Mouse (Mus musculus): ENCODE results near the gene Vinac1. TPM values are rescaled to one million over a fixed set of nuclear protein-coding genes. Genes with fewer than 3 reads are reported as not detected.

Vinac1 gene
- total and polyA plus RNA-seq, 2 experiments from 2014 or later, result 0.24 to 1.4 TPM

DNA sequence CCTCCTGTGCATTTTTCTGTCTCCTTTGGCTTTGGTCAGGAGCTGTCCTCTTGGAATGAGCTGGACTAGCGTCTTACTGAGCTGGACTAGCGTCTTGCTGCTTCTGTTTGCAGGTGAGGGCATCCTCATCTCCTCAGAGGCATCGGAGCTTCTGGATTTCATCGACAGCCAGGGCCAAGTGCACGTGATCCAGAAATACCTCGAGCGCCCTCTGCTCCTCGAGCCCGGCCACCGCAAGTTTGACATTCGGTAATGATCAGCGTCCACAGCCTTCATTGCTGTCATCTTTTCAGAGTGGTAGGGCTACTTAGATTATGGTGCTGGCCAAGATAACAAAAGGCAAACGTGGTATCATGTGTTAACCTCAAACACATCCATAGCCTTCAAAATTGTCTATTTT, 33.1 kb upstream of the Vinac1 start:
- Histone ChIP-seq H3K36me3 (ENCODE audit: insufficient read depth) (peaks cover 69% of the 10 kb centered on the region), H3K27ac (ENCODE audit: low read depth, low read length) (no peak overlapping the region), H3K27me3 (ENCODE audit: insufficient read depth, low read length) (no peaks in the 10 kb centered on the region), H3K4me1 (ENCODE audit: insufficient read depth) (no peaks in the 10 kb centered on the region), H3K4me2 (ENCODE audit: low read depth) (no peak overlapping the region), H3K9ac (no peak overlapping the region), H3K9me3 (ENCODE audit: low read length) (no peaks in the 10 kb centered on the region), H3K4me3 (ENCODE audit: low read depth, low read length) (no peak overlapping the region)
- TF ChIP-seq CTCF (IDR thresholded peaks at IDR 0.05; ENCODE audit: low read depth), result no peak
- no peak for DNase-seq
- ATAC-seq, result no peak
- WGBS, result 74% methylated on average over 13 of the region's 13 CpGs

DNA sequence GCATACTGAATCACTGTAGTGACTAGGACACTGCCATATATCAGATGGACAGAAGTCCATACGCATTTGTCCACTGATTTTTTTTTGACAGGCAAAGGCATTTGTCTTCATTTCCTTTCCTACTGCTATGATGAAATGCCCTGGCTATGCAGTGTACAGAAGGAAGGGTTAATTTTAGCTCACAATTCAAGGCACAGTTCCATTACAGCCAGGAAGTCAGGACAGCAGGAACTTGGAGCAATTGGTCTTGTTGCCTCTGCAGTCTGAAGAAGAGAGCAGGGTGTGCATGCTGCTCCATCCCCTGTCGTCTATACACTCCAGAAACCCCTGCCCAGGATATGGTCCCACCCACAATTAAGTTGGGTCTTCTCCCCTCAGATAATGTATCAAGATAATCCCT, 31.2 kb upstream of the Vinac1 start:
- ATAC-seq (no peak), DNase-seq (no peak)
- no peak overlapping the region for H3K9ac ChIP-seq
- no peaks in the 10 kb centered on the region for H3K27me3 ChIP-seq (ENCODE audit: insufficient read depth, low read length)
- no peak for TF ChIP-seq CTCF (IDR thresholded peaks at IDR 0.05; ENCODE audit: low read depth)
- no peak overlapping the region for H3K27ac ChIP-seq (ENCODE audit: low read depth, low read length)
- H3K4me2 ChIP-seq (ENCODE audit: low read depth), result no peak overlapping the region
- H3K4me1 ChIP-seq (ENCODE audit: insufficient read depth), result no peaks in the 10 kb centered on the region
- 88% methylated on average over 2 of the region's 2 CpGs for WGBS
- H3K4me3 ChIP-seq (ENCODE audit: low read depth, low read length), result no peak overlapping the region
- H3K36me3 ChIP-seq (ENCODE audit: insufficient read depth), result peaks cover 62% of the 10 kb centered on the region
- no peaks in the 10 kb centered on the region for H3K9me3 ChIP-seq (ENCODE audit: low read length)

DNA sequence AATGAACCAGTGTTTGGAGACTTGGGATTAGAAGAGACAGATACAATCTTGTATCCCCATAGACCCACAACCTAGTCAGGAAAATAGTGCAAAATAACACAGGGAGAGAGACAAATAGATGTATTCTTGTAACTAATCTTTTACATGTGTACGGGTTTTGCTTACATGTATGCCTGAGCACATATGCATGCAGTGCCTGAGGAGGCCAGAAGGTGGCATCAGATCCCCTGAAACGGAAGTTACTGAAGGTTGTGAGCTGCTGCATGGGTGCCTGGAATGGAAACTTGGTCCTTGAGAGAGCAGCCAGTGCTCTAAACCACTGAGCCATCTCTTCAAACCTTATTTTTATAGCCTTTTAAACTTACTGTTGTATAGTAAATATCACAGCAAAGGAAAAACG, 30.3 kb upstream of the Vinac1 start:
- DNase-seq (peak; percentile 30), ATAC-seq (no peak)
- Histone ChIP-seq H3K27me3 (ENCODE audit: insufficient read depth, low read length) (no peaks in the 10 kb centered on the region), H3K4me2 (ENCODE audit: low read depth) (no peak overlapping the region), H3K4me3 (ENCODE audit: low read depth, low read length) (no peak overlapping the region), H3K36me3 (ENCODE audit: insufficient read depth) (peaks cover 56% of the 10 kb centered on the region), H3K9ac (no peak overlapping the region), H3K9me3 (ENCODE audit: low read length) (no peaks in the 10 kb centered on the region), H3K27ac (ENCODE audit: low read depth, low read length) (no peak overlapping the region), H3K4me1 (ENCODE audit: insufficient read depth) (no peaks in the 10 kb centered on the region)
- TF ChIP-seq CTCF (IDR thresholded peaks at IDR 0.05; ENCODE audit: low read depth), result peak; percentile 56
- WGBS, result 79% methylated on average over 3 of the region's 3 CpGs

DNA sequence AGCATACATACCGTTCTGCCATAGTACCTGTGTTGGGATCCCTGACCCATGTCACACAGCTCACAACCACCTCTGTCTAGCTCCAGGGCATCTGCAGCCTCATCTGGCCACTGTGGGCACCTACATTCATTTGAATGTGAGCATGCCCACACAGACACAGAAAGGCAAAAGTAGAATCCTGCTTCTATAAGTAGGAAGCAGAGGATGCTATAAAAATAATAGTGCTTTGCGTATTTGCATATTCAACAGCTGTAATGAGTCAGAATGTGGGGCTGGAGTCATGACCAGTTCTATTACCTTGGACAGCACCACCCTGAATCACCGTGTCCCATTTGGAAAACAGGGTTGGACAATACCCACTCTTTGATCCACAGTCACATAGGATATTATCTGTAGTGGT, 22.3 kb upstream of the Vinac1 start:
- no peak for TF ChIP-seq CTCF (IDR thresholded peaks at IDR 0.05; ENCODE audit: low read depth)
- no peak for DNase-seq
- WGBS, result 92% methylated on average over 3 of the region's 3 CpGs

DNA sequence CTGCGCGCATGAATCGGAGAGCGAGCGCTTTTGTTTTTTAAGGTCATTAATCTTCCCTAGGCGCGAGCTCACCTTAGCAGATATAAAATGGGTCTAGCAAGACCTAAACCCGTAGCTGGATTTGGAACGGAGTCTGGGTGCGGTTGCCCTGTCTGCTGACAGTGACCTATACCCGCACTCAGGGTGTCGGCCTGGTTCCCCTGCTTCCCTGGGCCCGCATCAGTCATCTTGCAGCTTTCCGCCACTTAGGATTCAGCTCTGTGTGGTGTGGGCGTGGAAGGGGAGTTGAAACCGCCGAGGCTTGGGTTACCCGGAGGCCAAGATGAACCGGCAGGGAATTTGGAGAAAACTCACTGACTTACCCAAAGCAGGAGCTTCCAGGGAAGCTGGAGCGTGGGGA, 18.4 kb upstream of the Vinac1 start:
- 2% methylated on average over 20 of the region's 20 CpGs for WGBS
- H3K27ac ChIP-seq (ENCODE audit: low read depth, low read length), result peak overlapping the region; percentile 76

More for the DNA sequence above, 22.3 kb upstream of the Vinac1 start:
- H3K9ac ChIP-seq, result no peak overlapping the region
- H3K4me1 ChIP-seq (ENCODE audit: insufficient read depth), result peaks cover 16% of the 10 kb centered on the region
- no peaks in the 10 kb centered on the region for H3K27me3 ChIP-seq (ENCODE audit: insufficient read depth, low read length)
- H3K4me2 ChIP-seq (ENCODE audit: low read depth), result no peak overlapping the region
- no peaks in the 10 kb centered on the region for H3K9me3 ChIP-seq (ENCODE audit: low read length)
- no peaks in the 10 kb centered on the region for H3K36me3 ChIP-seq (ENCODE audit: insufficient read depth)
- no peak overlapping the region for H3K4me3 ChIP-seq (ENCODE audit: low read depth, low read length)
- no peak for ATAC-seq
- H3K27ac ChIP-seq (ENCODE audit: low read depth, low read length), result no peak overlapping the region

DNA sequence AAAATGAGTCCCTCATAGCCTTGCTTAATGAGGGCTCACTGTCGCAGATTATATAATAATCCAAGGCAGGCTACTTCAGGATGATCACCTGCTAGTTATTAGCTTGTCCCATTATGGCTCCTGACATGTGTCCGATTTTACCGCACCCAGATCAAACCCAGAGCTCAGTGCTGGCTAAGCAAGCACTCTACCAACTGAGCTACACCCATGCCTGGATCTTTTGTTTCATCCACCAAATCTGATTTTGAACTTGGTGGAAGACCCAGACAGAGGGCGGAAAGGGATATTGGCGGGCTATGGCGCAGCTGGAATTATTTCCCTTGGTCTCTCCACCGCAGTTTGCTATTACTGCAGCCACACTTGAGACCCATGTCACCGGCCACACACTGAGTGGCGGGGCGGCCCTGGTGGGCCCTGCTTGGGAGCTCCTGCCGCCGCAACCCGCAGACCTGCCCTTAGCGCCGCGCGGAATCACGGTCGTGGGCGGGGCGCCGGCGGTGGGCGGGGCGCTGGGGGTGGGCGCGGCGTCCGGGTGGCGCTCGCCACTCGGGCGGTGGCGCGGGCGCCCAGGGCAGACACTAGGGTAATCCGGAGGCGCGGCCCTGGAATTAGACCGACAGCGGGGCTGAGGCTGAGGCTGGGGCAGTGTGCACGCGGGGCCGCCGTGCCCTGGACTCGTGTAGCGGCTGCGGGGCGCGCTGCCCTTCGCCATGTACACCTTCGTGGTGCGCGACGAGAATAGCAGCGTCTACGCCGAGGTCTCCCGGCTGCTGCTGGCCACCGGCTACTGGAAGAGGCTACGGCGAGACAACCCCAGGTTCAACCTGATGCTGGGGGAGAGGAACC, 17.7 kb upstream of the Vinac1 start, which contains the start of gene Ttl:
Gene Ttl (plus strand): TSS at position 506 of the 846 bp plus-strand sequence.
- H3K36me3 ChIP-seq (ENCODE audit: insufficient read depth), result no peaks in the 10 kb centered on the region
- 1% methylated on average over 60 of the region's 62 CpGs for WGBS
- H3K27ac ChIP-seq (ENCODE audit: low read depth, low read length), result peak within 1 kb of the TSS; percentile 76
- peak within 1 kb of the TSS; percentile 81 for H3K4me3 ChIP-seq (ENCODE audit: low read depth, low read length)
- peaks cover 16% of the 10 kb centered on the region for H3K4me1 ChIP-seq (ENCODE audit: insufficient read depth)
- ATAC-seq (peak; percentile 93), DNase-seq (peak; percentile 82)
- peak within 1 kb of the TSS; percentile 81 for H3K4me2 ChIP-seq (ENCODE audit: low read depth)
- H3K27me3 ChIP-seq (ENCODE audit: insufficient read depth, low read length), result no peaks in the 10 kb centered on the region
- H3K9ac ChIP-seq, result peak within 1 kb of the TSS; percentile 86
- peak; percentile 9; the same call in 1 of the 2 replicates for TF ChIP-seq CTCF (IDR thresholded peaks at IDR 0.05; ENCODE audit: low read depth)
- H3K9me3 ChIP-seq (ENCODE audit: low read length), result no peaks in the 10 kb centered on the region

More for the DNA sequence above, 18.4 kb upstream of the Vinac1 start:
- Histone ChIP-seq H3K4me3 (ENCODE audit: low read depth, low read length) (peak overlapping the region; percentile 81), H3K9ac (peak overlapping the region; percentile 86), H3K27me3 (ENCODE audit: insufficient read depth, low read length) (no peaks in the 10 kb centered on the region), H3K9me3 (ENCODE audit: low read length) (no peaks in the 10 kb centered on the region), H3K4me2 (ENCODE audit: low read depth) (peak overlapping the region; percentile 81), H3K4me1 (ENCODE audit: insufficient read depth) (peaks cover 16% of the 10 kb centered on the region), H3K36me3 (ENCODE audit: insufficient read depth) (no peaks in the 10 kb centered on the region)
- DNase-seq, result peak; percentile 73
- peak; percentile 83 for ATAC-seq
- no peak for TF ChIP-seq CTCF (IDR thresholded peaks at IDR 0.05; ENCODE audit: low read depth)

DNA sequence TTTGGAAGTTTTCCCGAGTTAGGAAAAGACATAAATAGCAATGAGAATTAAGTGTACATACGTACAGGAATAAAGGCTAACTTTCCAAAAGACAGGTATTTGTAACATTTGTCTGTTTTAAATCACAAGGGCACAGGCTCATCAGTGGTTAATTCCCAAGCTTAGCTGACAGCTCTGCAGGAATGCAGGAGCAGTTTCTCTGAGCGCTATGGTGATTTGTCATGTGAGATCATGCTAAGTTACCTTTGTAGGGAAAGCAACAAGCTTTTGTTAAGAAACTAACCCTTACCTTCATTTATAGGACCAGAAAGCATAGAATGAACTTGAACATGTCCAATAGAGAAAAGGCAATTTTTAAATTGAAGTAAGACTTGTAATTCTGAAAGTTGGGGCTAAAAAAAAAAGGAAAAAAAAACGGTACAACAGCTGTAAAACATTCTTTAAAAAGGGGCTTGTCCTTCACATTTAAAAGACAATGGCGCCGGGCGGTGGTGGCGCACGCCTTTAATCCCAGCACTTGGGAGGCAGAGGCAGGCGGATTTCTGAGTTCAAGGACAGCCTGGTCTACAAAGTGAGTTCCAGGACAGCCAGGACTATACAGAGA, 13.6 kb upstream of the Vinac1 start:
- DNase-seq (no peak), ATAC-seq (no peak)
- Histone ChIP-seq H3K4me1 (ENCODE audit: insufficient read depth) (no peaks in the 10 kb centered on the region), H3K27ac (ENCODE audit: low read depth, low read length) (no peak overlapping the region), H3K9me3 (ENCODE audit: low read length) (no peaks in the 10 kb centered on the region), H3K27me3 (ENCODE audit: insufficient read depth, low read length) (no peaks in the 10 kb centered on the region), H3K4me2 (ENCODE audit: low read depth) (no peak overlapping the region), H3K4me3 (ENCODE audit: low read depth, low read length) (no peak overlapping the region), H3K36me3 (ENCODE audit: insufficient read depth) (no peaks in the 10 kb centered on the region), H3K9ac (no peak overlapping the region)
- WGBS, result 80% methylated on average over 10 of the region's 10 CpGs
- no peak for TF ChIP-seq CTCF (IDR thresholded peaks at IDR 0.05; ENCODE audit: low read depth)

All from forebrain, postnatal 0 days (tissue).